In the genomic region with DNA sequence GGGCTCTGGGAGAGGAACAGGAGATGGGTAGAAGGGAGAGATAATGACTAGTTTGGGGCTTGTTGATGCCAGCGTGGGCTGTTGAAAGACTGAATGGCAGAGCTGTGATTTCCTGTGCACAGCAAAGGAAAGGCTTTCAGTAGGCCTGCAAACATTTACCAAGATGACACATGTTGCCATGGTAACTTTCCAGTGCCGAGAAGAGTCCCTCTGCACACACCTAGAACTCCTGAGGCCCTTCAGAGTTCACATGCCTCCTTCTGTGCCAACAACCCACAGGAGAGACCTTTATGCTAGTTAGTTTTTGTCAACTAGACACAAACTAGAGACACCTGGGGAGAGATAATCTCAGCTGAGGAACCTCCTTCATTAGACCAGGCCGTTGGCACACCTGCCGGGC, we compare ENCODE assay signal across 21 mouse cellular contexts. TPM values are rescaled to one million over a fixed set of nuclear protein-coding genes. Genes with fewer than 3 reads are reported as not detected.
DNase-seq lines count a peak whose midpoint lies in the region; ATAC-seq lines count a peak whose summit lies in the region.
"Had no signal": no experiment of that assay in that cellular context is flagged by ENCODE, and none has a peak within 500 bp of the region (broad histone marks: within the 10 kb centered on the region; RNA-seq: fewer than 3 reads in every experiment).

No protein-coding gene starts in this region.

- WGBS in embryonic facial prominence, embryonic 14.5 days = 60% methylated on average over 4 of the region's 4 CpGs
- 68% methylated on average over 4 of the region's 4 CpGs for WGBS in embryonic facial prominence, embryonic 10.5 days

- no peaks in the 10 kb centered on the region for H3K27me3 ChIP-seq in embryonic facial prominence, embryonic 14.5 days (replicated peaks; ENCODE audit: control insufficient read depth, insufficient read depth, low read length)
- no peaks in the 10 kb centered on the region for H3K27me3 ChIP-seq in embryonic facial prominence, embryonic 10.5 days (replicated peaks; ENCODE audit: low read depth, poor library complexity, severe bottlenecking)
- H3K27me3 ChIP-seq: CH12.LX; neural tube, embryonic 13.5 days had no signal

- H3K9me3 ChIP-seq in embryonic facial prominence, embryonic 14.5 days (ENCODE audit: control insufficient read depth, low read length) = no peaks in the 10 kb centered on the region
- H3K9me3 ChIP-seq in embryonic facial prominence, embryonic 10.5 days = no peaks in the 10 kb centered on the region
- H3K9me3 ChIP-seq: neural tube, embryonic 13.5 days had no signal

- H3K4me2 ChIP-seq in embryonic facial prominence, embryonic 14.5 days (ENCODE audit: low read depth, low read length) = no peak overlapping the region
- H3K4me2 ChIP-seq: midbrain, embryonic 11.5 days; neural tube, embryonic 13.5 days had no signal

- no peak overlapping the region for H3K27ac ChIP-seq in embryonic facial prominence, embryonic 14.5 days (replicated peaks; ENCODE audit: low read depth, low read length)
- H3K27ac ChIP-seq in embryonic facial prominence, embryonic 10.5 days (replicated peaks) = no peak overlapping the region
- H3K27ac ChIP-seq: neural tube, embryonic 13.5 days had no signal

- no peak for DNase-seq in embryonic facial prominence, embryonic 14.5 days (ENCODE audit: low spot score)
- no peak for DNase-seq in embryonic facial prominence, embryonic 10.5 days (ENCODE audit: low spot score)
- peak; percentile 18 to 35 for DNase-seq in left cerebral cortex, postnatal 14 days (ENCODE audit: low spot score in 2 of 2)
- no peak for DNase-seq in left cerebral cortex, postnatal 4 days
- DNase-seq in right cerebral cortex, adult 2 months (ENCODE audit: low spot score in 2 of 2) = peak; percentile 55 to 58
- DNase-seq in right cerebral cortex, postnatal 25 days = no peak
- peak; percentile 79 for DNase-seq in naive thymus-derived CD4-positive, alpha-beta T cell, adult 2 months (ENCODE audit: low read depth)
- DNase-seq in spleen, postnatal 36 days (ENCODE audit: low spot score in 2 of 2) = no peak
- DNase-seq: adrenal gland, postnatal 36 days; cerebellum, adult 18-20 months; cerebellum, postnatal 25 days; gastrocnemius, postnatal 25 days; kidney, adult 9 months; kidney, postnatal 36 days; layer of hippocampus, adult 9-11 months; liver; liver, postnatal 0 days; thymus, postnatal 36 days had no signal

- ATAC-seq in embryonic facial prominence, embryonic 14.5 days (ENCODE audit: low read depth) = peak; percentile 46; the same call in 1 of the 2 replicates
- ATAC-seq: liver, postnatal 0 days had no signal

- H3K36me3 ChIP-seq in embryonic facial prominence, embryonic 14.5 days (ENCODE audit: control insufficient read depth, insufficient read depth, low read length) = no peaks in the 10 kb centered on the region
- H3K36me3 ChIP-seq in embryonic facial prominence, embryonic 10.5 days (replicated peaks) = no peaks in the 10 kb centered on the region
- H3K36me3 ChIP-seq: neural tube, embryonic 13.5 days had no signal

- no peaks in the 10 kb centered on the region; the same call in 1 of the 2 replicates for H3K4me1 ChIP-seq in embryonic facial prominence, embryonic 14.5 days (ENCODE audit: control insufficient read depth, insufficient read depth, low read length)
- peaks cover 6% of the 10 kb centered on the region; the same call in 1 of the 2 replicates for H3K4me1 ChIP-seq in embryonic facial prominence, embryonic 10.5 days
- H3K4me1 ChIP-seq: neural tube, embryonic 13.5 days had no signal

- no peak overlapping the region for H3K9ac ChIP-seq in embryonic facial prominence, embryonic 14.5 days (ENCODE audit: low read depth, low read length)
- H3K9ac ChIP-seq: liver, postnatal 0 days; neural tube, embryonic 13.5 days had no signal

- intact Hi-C loops in left cerebral cortex, postnatal 14 days (cut with DNase I) = no loop called here
- intact Hi-C loops in left cerebral cortex, postnatal 4 days (cut with DNase I) = no loop called here

- no peak overlapping the region for H3K4me3 ChIP-seq in embryonic facial prominence, embryonic 14.5 days (ENCODE audit: low read depth, low read length)
- no peak overlapping the region for H3K4me3 ChIP-seq in embryonic facial prominence, embryonic 10.5 days
- H3K4me3 ChIP-seq: neural tube, embryonic 13.5 days had no signal

RNA-seq across cellular contexts. Expression of a gene that starts 53.9 kb away (rescaled TPM):
- 37.5 and 43.4 TPM in 2 replicates for polyA plus RNA-seq in embryonic facial prominence, embryonic 14.5 days (2014; fragmentation: Nextera tagmentation; extraction: Ambion mirVana)
- polyA plus RNA-seq in embryonic facial prominence, embryonic 10.5 days (2016; fragmentation: Nextera tagmentation; extraction: Ambion mirVana) = 56.2 and 56.7 TPM in 2 replicates
- 10 to 100 TPM; 59.9 to 68.8 TPM for total RNA-seq in left cerebral cortex, postnatal 14 days (2021)
- total RNA-seq in left cerebral cortex, postnatal 4 days (2021) = 10 to 100 TPM; 24.8 to 28.4 TPM

Comparison
In these comparisons a context has a peak if more than half of its experiments do, and no peak if none do; other contexts are left out.
1. DNase-seq: peak in left cerebral cortex, postnatal 14 days (2 of 2), right cerebral cortex, adult 2 months (2 of 2) and naive thymus-derived CD4-positive, alpha-beta T cell, adult 2 months (single experiment); none in embryonic facial prominence, embryonic 14.5 days (single experiment), embryonic facial prominence, embryonic 10.5 days (single experiment), left cerebral cortex, postnatal 4 days (single experiment), right cerebral cortex, postnatal 25 days (single experiment) and spleen, postnatal 36 days (0 of 2).